Mouse (Mus musculus): ENCODE data around the gene Itgb7.

GRCm38 (mm10) chr15:102238543-102239259, 7.0 kb upstream of the Itgb7 start:
- TF ChIP-seq CTCF (IDR thresholded peaks at IDR 0.05) (no peak), EP300 (IDR thresholded peaks at IDR 0.05) (no peak)
